Mouse (Mus musculus) liver, embryonic 11.5 days (tissue): ENCODE results near the gene Ripor2. TPM values are rescaled to one million over a fixed set of nuclear protein-coding genes. Genes with fewer than 3 reads are reported as not detected.

Experiments
- ATAC-seq: fragments of 200-750 bp; cut with Nextera tagmentation; replicated peaks from 2 replicates; pipeline ENCODE4 v1.8.0; 2017; ENCODE audit warnings: moderate number of reproducible peaks, mild to moderate bottlenecking, moderate TSS enrichment, moderate library complexity; ENCODE audit not compliant: low FRiP score
- DNase-seq: peaks from one replicate; pipeline ENCODE4 v3.0.0-alpha.2; 2017; ENCODE audit warnings: low spot score
- H3K27ac ChIP-seq: fragments of 300-500 bp; sonication (generic); 2 replicates; pipeline ENCODE4 v1.5.1; 2014; ENCODE audit warnings: mild to moderate bottlenecking, low read depth, low read length, control low read depth
- H3K27me3 ChIP-seq: fragments of 300-500 bp; sonication (generic); replicated peaks from 2 replicates; pipeline ENCODE4 v1.6.1; 2014; ENCODE audit warnings: low read length, mixed read lengths; ENCODE audit not compliant: control insufficient read depth, insufficient read depth
- H3K36me3 ChIP-seq: fragments of 300-500 bp; sonication (generic); 2 replicates; pipeline ENCODE4 v1.6.1; 2014; ENCODE audit warnings: mild to moderate bottlenecking, low read length, moderate library complexity, mixed read lengths; ENCODE audit not compliant: control insufficient read depth, insufficient read depth
- H3K4me1 ChIP-seq: fragments of 300-500 bp; sonication (generic); replicated peaks from 2 replicates; pipeline ENCODE4 v1.6.1; 2014; ENCODE audit warnings: low read length, mixed read lengths; ENCODE audit not compliant: control insufficient read depth, insufficient read depth
- H3K4me2 ChIP-seq: fragments of 300-500 bp; sonication (generic); 2 replicates; pipeline ENCODE4 v1.6.1; 2014; ENCODE audit warnings: mild to moderate bottlenecking, control low read depth, moderate library complexity
- H3K4me3 ChIP-seq: fragments of 300-500 bp; sonication (generic); 2 replicates; pipeline ENCODE4 v1.5.1; 2014; ENCODE audit warnings: low read depth, low read length, control low read depth
- H3K9ac ChIP-seq: fragments of 300-500 bp; sonication (generic); 2 replicates; pipeline ENCODE4 v1.6.1; 2014; ENCODE audit warnings: low read depth, low read length, control low read depth
- H3K9me3 ChIP-seq: fragments of 300-500 bp; sonication (generic); 2 replicates; pipeline ENCODE4 v1.6.1; 2016; ENCODE audit warnings: low read length, inconsistent platforms, mixed read lengths; ENCODE audit not compliant: control insufficient read depth
- WGBS: fragments of 180-500 bp; shearing (Covaris S2); extraction: QIAGEN DNeasy Blood & Tissue Kit; methylation state at CpG from one replicate; pipeline ENCODE4 v1.1.7; 2014; 5-methylcytosine and 5-hydroxymethylcytosine counted together
- polyA plus RNA-seq: library from polyadenylated mRNA; unstranded; fragments of >200 nt; fragmentation: Nextera tagmentation; extraction: Ambion mirVana; gene quantifications from 2 replicates; pipeline ENCODE4 v1.2.1, GENCODE M21; 2014

The Ripor2 gene
- polyA plus RNA-seq, 1 experiment from 2014 or later = 11.4 TPM

DNA sequence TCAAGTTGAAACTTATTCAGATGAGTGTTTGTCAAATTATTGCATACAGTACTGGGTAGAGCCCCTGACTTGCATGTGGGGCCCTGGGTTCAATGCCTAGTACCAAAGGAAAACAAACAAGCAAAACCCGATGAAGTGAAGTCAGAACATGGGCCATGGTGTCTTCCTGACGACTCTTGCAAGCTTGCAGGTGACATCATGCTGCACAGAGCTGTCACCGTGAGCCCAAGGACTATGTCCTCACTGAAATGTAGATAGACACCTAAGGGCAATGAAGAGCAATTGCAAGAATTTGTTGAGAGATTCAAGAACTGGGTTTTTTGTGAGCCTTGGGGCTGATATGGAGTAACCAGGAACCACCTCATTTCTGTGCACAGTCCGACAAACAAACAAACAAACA lies 84.8 kb downstream of the Ripor2 start:
- no peaks in the 10 kb centered on the region for H3K4me1 ChIP-seq
- no peak overlapping the region for H3K4me2 ChIP-seq
- H3K27me3 ChIP-seq = no peaks in the 10 kb centered on the region
- no peak for DNase-seq
- 78% methylated on average over 4 of the region's 4 CpGs for WGBS
- no peak for ATAC-seq
- no peak overlapping the region for H3K9ac ChIP-seq
- no peaks in the 10 kb centered on the region for H3K36me3 ChIP-seq
- H3K9me3 ChIP-seq = no peaks in the 10 kb centered on the region
- H3K4me3 ChIP-seq = no peak overlapping the region
- H3K27ac ChIP-seq = no peak overlapping the region

- no peak overlapping the region for H3K27ac ChIP-seq
- no peak for ATAC-seq
- 60% methylated on average over 2 of the region's 2 CpGs for WGBS
- no peaks in the 10 kb centered on the region for H3K4me1 ChIP-seq
- no peak overlapping the region for H3K4me3 ChIP-seq
- DNase-seq = no peak
- no peak overlapping the region for H3K9ac ChIP-seq
- H3K9me3 ChIP-seq = no peaks in the 10 kb centered on the region
- H3K4me2 ChIP-seq = no peak overlapping the region
- no peaks in the 10 kb centered on the region for H3K27me3 ChIP-seq
- no peaks in the 10 kb centered on the region for H3K36me3 ChIP-seq
Observed at GRCm38 (mm10) chr13:24668556-24668955, 86.6 kb downstream of the Ripor2 start.

- DNase-seq (no peak), ATAC-seq (no peak)
- Histone ChIP-seq H3K27ac (no peak overlapping the region), H3K9me3 (no peaks in the 10 kb centered on the region), H3K4me1 (no peaks in the 10 kb centered on the region), H3K9ac (no peak overlapping the region), H3K4me2 (no peak overlapping the region), H3K27me3 (no peaks in the 10 kb centered on the region), H3K4me3 (no peak overlapping the region), H3K36me3 (no peaks in the 10 kb centered on the region)
- WGBS = 88% methylated on average over 2 of the region's 2 CpGs
Observed at GRCm38 (mm10) chr13:24670676-24671075, 88.7 kb downstream of the Ripor2 start.

- Histone ChIP-seq H3K4me1 (no peaks in the 10 kb centered on the region), H3K4me2 (no peak overlapping the region), H3K4me3 (no peak overlapping the region), H3K9ac (no peak overlapping the region), H3K36me3 (no peaks in the 10 kb centered on the region), H3K27me3 (no peaks in the 10 kb centered on the region), H3K27ac (no peak overlapping the region), H3K9me3 (no peaks in the 10 kb centered on the region)
- WGBS = 66% methylated on average over 15 of the region's 15 CpGs
- ATAC-seq (no peak), DNase-seq (no peak)
Observed at GRCm38 (mm10) chr13:24679027-24679680, 97.2 kb downstream of the Ripor2 start.

DNA sequence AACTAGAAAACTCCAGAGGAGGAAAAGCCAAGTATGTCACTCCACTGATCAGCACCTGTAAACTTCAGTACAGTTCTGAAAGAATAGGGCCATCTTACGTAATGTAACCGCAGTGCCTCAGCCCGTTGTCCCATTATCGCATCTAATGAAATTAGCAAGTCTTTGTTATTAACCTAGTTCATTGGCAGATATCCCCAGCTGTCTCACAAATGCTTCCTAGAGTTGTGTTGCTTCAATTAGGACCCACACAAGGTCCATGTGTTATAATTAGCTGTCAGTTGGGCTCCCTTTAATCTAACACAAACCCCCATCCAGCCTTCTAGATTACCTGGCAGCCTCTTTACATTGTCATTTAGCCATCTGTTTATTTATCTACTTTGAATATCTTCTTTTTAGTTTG lies 99.0 kb downstream of the Ripor2 start:
- ATAC-seq (no peak), DNase-seq (no peak)
- Histone ChIP-seq H3K9me3 (no peaks in the 10 kb centered on the region), H3K36me3 (no peaks in the 10 kb centered on the region), H3K4me1 (no peaks in the 10 kb centered on the region), H3K4me2 (no peak overlapping the region), H3K9ac (no peak overlapping the region), H3K4me3 (no peak overlapping the region), H3K27me3 (no peaks in the 10 kb centered on the region), H3K27ac (no peak overlapping the region)
- WGBS = 92% methylated on average over 4 of the region's 4 CpGs

DNA sequence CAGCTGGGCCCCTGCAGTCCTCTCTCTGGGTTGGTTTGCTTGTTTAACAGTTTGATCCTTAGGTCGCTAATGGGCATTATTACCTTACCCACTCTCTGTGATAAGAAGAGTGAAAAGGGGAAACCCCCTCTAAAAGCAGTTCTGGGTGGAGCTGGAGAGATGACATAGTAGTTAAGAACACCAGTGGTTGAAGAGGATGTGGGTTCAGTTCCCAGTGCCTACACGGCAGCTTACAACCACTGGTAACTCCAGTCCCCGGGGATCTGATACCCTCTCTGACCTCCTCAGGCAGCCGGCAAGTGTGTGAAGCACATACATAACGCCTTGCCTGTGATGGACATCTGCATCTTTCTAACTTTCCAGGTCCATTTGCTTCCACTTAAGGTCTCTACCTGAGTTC lies 100.4 kb downstream of the Ripor2 start:
- H3K27me3 ChIP-seq = no peaks in the 10 kb centered on the region
- H3K36me3 ChIP-seq = no peaks in the 10 kb centered on the region
- no peaks in the 10 kb centered on the region; the same call in 1 of the 2 replicates for H3K4me1 ChIP-seq
- H3K27ac ChIP-seq = no peak overlapping the region
- H3K4me3 ChIP-seq = no peak overlapping the region
- H3K9me3 ChIP-seq = no peaks in the 10 kb centered on the region
- no peak for ATAC-seq
- H3K4me2 ChIP-seq = no peak overlapping the region
- H3K9ac ChIP-seq = no peak overlapping the region
- 62% methylated on average over 5 of the region's 5 CpGs for WGBS
- DNase-seq = no peak

GRCm38 (mm10) chr13:24684503-24684902 lies 102.5 kb downstream of the Ripor2 start:
- H3K9ac ChIP-seq = no peak overlapping the region
- no peak for ATAC-seq
- H3K27me3 ChIP-seq = no peaks in the 10 kb centered on the region
- H3K4me2 ChIP-seq = no peak overlapping the region
- H3K36me3 ChIP-seq = no peaks in the 10 kb centered on the region
- DNase-seq = no peak
- no peaks in the 10 kb centered on the region for H3K9me3 ChIP-seq
- no peak overlapping the region for H3K4me3 ChIP-seq
- 57% methylated on average over 2 of the region's 2 CpGs for WGBS
- H3K4me1 ChIP-seq = no peaks in the 10 kb centered on the region; the same call in 1 of the 2 replicates
- no peak overlapping the region for H3K27ac ChIP-seq

DNA sequence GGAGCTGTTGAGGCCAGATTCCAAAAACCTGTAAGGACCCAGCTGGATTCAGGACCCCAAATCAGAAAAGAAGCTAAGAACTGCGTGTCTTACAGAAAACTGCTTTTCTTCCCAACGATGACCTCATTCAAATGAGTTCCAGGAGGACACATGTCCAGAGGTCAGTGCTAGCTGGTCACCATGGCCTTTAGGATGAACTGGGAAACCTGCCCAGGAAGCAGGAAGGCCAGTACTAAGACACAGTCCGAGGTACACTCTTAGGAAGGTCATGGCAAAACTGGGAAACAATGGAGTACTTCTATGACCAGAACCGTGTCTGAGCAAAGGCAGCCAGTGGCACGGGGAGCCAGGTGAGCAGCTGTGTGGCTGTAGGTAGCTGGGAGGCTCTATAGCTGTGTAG lies 103.9 kb downstream of the Ripor2 start:
- Histone ChIP-seq H3K9ac (no peak overlapping the region), H3K9me3 (no peaks in the 10 kb centered on the region), H3K4me3 (no peak overlapping the region), H3K4me1 (no peaks in the 10 kb centered on the region; the same call in 1 of the 2 replicates), H3K4me2 (no peak overlapping the region), H3K27ac (no peak overlapping the region), H3K27me3 (no peaks in the 10 kb centered on the region), H3K36me3 (no peaks in the 10 kb centered on the region)
- 80% methylated on average over 5 of the region's 5 CpGs for WGBS
- DNase-seq = no peak
- no peak for ATAC-seq
